Mouse (Mus musculus) limb, embryonic 13.5 days (tissue): ENCODE results near the gene Rnf130. TPM values are rescaled to one million over a fixed set of nuclear protein-coding genes. Genes with fewer than 3 reads are reported as not detected.

ENCODE experiments used
- ATAC-seq: fragments of 200-750 bp; cut with Nextera tagmentation; 2 replicates; pipeline ENCODE4 v1.8.0; 2017; ENCODE audit warnings: low read depth, moderate number of reproducible peaks, moderate TSS enrichment; ENCODE audit not compliant: low FRiP score
- H3K27ac ChIP-seq: fragments of 300-500 bp; sonication (generic); 2 replicates; pipeline ENCODE4 v1.5.1; 2015; ENCODE audit warnings: inconsistent platforms, mild to moderate bottlenecking, moderate library complexity
- H3K27me3 ChIP-seq: fragments of 300-500 bp; sonication (generic); 2 replicates; pipeline ENCODE4 v1.6.1; 2015; ENCODE audit warnings: mild to moderate bottlenecking, inconsistent platforms
- H3K36me3 ChIP-seq: fragments of 300-500 bp; sonication (generic); 2 replicates; pipeline ENCODE4 v1.6.1; 2015; ENCODE audit warnings: inconsistent platforms, mild to moderate bottlenecking, moderate library complexity
- H3K4me1 ChIP-seq: fragments of 300-500 bp; sonication (generic); 2 replicates; pipeline ENCODE4 v1.6.1; 2015; ENCODE audit warnings: inconsistent platforms
- H3K4me2 ChIP-seq: fragments of 300-500 bp; sonication (generic); replicated peaks from 2 replicates; pipeline ENCODE4 v1.6.1; 2015; ENCODE audit warnings: inconsistent platforms, mild to moderate bottlenecking, moderate library complexity
- H3K4me3 ChIP-seq: fragments of 300-500 bp; sonication (generic); 2 replicates; pipeline ENCODE4 v1.5.1; 2015; ENCODE audit warnings: moderate library complexity, mild to moderate bottlenecking, inconsistent platforms
- H3K9ac ChIP-seq: fragments of 300-500 bp; sonication (generic); 2 replicates; pipeline ENCODE4 v1.6.1; 2015; ENCODE audit warnings: mild to moderate bottlenecking, inconsistent platforms
- H3K9me3 ChIP-seq: fragments of 300-500 bp; sonication (generic); 2 replicates; pipeline ENCODE4 v1.6.1; 2016; ENCODE audit warnings: inconsistent platforms
- WGBS: fragments of 180-500 bp; shearing (Covaris S2); methylation state at CpG from one replicate; pipeline ENCODE4 v1.1.7; 2015; 5-methylcytosine and 5-hydroxymethylcytosine counted together
- polyA plus RNA-seq: library from polyadenylated mRNA; unstranded; fragments of >200 nt; fragmentation: Nextera tagmentation; extraction: Ambion mirVana; gene quantifications from 2 replicates; pipeline ENCODE4 v1.2.1, GENCODE M21; 2015

The Rnf130 gene
- polyA plus RNA-seq, 1 experiment from 2014 or later: 85.6 TPM

DNA sequence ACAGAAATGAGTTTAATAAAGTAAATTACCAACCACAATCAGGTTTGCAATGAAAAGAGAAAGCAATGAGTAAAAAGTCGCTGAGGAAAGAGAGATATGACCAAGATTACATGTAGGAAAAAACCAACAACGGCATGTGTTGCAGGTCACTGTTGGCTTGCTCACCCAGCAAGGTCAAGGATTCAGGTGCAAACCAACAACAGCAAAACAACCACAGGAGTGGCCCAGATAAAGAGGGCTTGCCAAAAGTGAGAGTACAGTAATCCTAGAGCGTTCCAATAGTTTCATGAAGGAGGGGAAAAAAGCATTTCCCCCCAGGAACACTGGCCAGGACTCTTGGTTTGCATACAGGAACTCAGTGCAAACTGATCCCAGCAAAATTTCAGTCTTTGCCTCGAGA, 28.7 kb upstream of the Rnf130 start:
- Histone ChIP-seq H3K9me3 (no peaks in the 10 kb centered on the region), H3K4me3 (no peak overlapping the region), H3K36me3 (no peaks in the 10 kb centered on the region), H3K4me1 (no peaks in the 10 kb centered on the region), H3K27ac (no peak overlapping the region), H3K4me2 (no peak overlapping the region), H3K9ac (no peak overlapping the region), H3K27me3 (no peaks in the 10 kb centered on the region)
- no peak for ATAC-seq
- 63% methylated on average over 4 of the region's 4 CpGs for WGBS

DNA sequence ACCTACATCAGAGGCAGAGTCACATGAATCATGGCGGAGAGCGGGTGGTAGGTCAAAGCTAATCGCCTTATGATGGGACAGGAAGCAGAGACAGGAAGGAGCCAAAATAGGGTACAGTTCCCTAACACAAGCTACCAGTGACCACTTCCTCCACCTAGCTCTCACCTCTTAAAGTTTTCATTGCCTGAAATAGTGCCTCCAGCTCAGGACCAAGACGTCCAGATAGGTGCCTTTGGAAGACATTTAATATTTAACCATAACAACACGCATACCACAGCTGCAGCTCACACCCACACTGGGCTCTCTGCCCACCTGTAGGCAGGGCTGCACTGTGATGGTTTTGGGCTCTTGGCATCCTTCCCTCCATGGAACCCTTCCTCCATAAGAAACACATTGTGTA, 27.8 kb upstream of the Rnf130 start:
- 67% methylated on average over 5 of the region's 5 CpGs for WGBS
- no peak for ATAC-seq
- H3K9me3 ChIP-seq: no peaks in the 10 kb centered on the region
- H3K27me3 ChIP-seq: no peaks in the 10 kb centered on the region
- H3K9ac ChIP-seq: no peak overlapping the region
- H3K36me3 ChIP-seq: no peaks in the 10 kb centered on the region
- no peak overlapping the region for H3K27ac ChIP-seq
- no peak overlapping the region for H3K4me3 ChIP-seq
- no peak overlapping the region for H3K4me2 ChIP-seq
- no peaks in the 10 kb centered on the region for H3K4me1 ChIP-seq

DNA sequence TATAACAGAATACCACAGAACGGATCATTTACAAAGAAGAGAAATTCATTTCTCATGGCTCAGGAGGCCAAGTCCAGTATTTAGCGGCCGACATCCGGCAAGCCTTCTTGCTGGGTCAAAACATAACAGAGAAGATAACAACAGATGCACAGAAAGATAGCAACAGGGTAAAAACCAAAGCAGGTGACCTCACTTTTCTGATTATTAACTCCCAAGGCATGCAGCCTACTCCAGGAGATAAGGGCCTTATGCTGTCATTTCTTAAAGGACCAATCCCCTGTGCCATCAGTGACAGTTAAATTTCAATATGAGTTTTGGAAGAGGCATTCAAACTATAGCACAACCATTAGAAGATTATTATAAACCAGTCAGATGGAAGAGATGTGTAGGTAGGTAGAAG, 22.3 kb upstream of the Rnf130 start:
- H3K4me3 ChIP-seq: no peak overlapping the region
- 89% methylated on average over 4 of the region's 4 CpGs for WGBS
- H3K9ac ChIP-seq: no peak overlapping the region
- H3K36me3 ChIP-seq: no peaks in the 10 kb centered on the region
- H3K27ac ChIP-seq: no peak overlapping the region
- no peak overlapping the region for H3K4me2 ChIP-seq
- no peaks in the 10 kb centered on the region for H3K9me3 ChIP-seq
- ATAC-seq: no peak
- H3K4me1 ChIP-seq: peaks cover 2% of the 10 kb centered on the region; the same call in 1 of the 2 replicates
- H3K27me3 ChIP-seq: no peaks in the 10 kb centered on the region

DNA sequence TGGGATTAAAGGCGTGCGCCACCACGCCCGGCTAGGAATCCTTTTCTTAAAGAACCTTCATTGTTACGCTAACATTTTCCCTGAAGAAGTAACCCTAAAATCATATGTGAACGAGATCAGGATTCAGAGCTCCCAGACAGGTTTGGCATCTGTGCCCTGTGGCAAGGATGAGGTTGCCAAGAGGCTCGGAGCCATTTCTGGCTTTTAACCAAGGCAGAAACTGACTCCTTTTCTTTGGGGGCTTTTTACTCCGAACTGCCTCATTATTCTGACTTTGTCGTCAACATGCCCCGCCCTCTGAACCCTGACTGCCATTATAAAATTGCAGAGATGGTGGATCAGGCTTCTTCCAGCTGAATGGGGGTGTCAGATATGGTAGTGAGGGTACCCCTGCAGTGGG, 17.4 kb upstream of the Rnf130 start:
- Histone ChIP-seq H3K27ac (no peak overlapping the region), H3K27me3 (no peaks in the 10 kb centered on the region), H3K9me3 (no peaks in the 10 kb centered on the region), H3K4me2 (no peak overlapping the region), H3K4me1 (peaks cover 8% of the 10 kb centered on the region; the same call in 1 of the 2 replicates), H3K36me3 (no peaks in the 10 kb centered on the region), H3K9ac (no peak overlapping the region), H3K4me3 (no peak overlapping the region)
- no peak for ATAC-seq
- 76% methylated on average over 10 of the region's 10 CpGs for WGBS

DNA sequence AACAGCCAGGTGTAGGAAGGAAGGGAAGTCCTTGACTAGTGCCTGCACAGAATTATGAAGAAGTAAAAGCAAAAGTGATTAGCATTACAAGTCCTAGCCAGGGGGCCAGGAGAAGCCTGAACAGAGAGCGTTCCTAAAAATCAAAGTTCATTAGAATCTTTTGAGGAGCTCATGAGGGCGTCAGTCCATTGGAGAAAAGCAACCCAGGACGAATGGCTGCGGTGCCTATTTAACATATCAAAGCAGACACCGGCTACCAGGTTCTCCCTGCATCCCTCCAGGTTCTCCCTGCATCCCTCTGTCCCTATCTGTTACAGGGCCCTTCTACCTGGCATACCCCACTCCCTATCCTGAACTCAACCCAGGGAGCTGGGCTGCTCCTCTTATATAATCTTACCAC, 16.9 kb upstream of the Rnf130 start:
- no peak for ATAC-seq
- H3K9ac ChIP-seq: no peak overlapping the region
- H3K9me3 ChIP-seq: no peaks in the 10 kb centered on the region

DNA sequence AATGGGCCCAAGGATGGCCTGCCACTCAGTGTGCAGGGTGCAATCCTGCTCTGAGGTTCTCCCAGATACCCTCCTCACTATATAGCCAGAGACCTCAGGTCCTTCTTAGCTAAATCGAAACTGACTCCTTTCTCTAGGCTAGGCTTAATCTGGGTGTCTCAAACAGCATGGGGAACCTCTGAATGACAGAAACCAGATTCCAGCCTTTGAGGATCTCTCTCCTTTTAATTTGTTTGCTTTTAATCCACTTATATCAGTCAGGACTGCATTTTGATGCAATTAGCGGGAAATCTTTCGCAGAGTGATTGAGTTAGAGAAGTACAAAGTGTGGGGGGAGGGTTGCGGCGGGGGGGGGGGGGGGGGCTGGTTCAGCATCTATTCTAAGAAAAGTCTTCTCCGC, 12.1 kb upstream of the Rnf130 start:
- H3K4me1 ChIP-seq: peaks cover 5% of the 10 kb centered on the region; the same call in 1 of the 2 replicates
- H3K36me3 ChIP-seq: no peaks in the 10 kb centered on the region
- H3K27me3 ChIP-seq: peaks cover 5% of the 10 kb centered on the region; the same call in 1 of the 2 replicates
- no peak for ATAC-seq
- H3K4me2 ChIP-seq: no peak overlapping the region
- WGBS: 66% methylated on average over 6 of the region's 6 CpGs
- H3K9me3 ChIP-seq: no peaks in the 10 kb centered on the region
- H3K27ac ChIP-seq: no peak overlapping the region
- no peak overlapping the region for H3K4me3 ChIP-seq
- H3K9ac ChIP-seq: no peak overlapping the region

More for the DNA sequence above, 16.9 kb upstream of the Rnf130 start:
- no peaks in the 10 kb centered on the region for H3K27me3 ChIP-seq
- no peak overlapping the region for H3K4me3 ChIP-seq
- no peak overlapping the region for H3K27ac ChIP-seq
- H3K4me2 ChIP-seq: no peak overlapping the region
- no peaks in the 10 kb centered on the region for H3K36me3 ChIP-seq
- H3K4me1 ChIP-seq: peaks cover 8% of the 10 kb centered on the region; the same call in 1 of the 2 replicates
- WGBS: 28% methylated on average over 5 of the region's 5 CpGs

DNA sequence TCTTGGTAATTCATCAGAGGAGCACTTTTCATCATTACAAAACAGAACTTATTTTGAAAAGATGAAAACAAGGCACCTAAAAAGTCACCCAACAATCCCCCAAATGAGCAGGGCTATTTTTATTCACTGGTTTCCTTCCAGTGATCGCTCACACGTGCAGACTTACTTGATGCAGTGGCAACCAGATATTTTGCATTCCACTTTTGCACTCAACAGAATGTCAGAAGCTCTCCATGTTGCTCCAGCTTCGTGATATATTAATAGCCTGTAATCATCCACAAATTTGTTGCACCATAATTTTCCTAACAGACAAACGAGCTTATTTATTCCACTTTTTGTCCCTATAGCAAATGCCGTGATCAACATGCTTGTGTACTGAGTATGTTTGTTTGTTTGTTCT, 8.6 kb upstream of the Rnf130 start:
- Histone ChIP-seq H3K4me1 (no peaks in the 10 kb centered on the region), H3K9me3 (no peaks in the 10 kb centered on the region), H3K27ac (no peak overlapping the region), H3K9ac (no peak overlapping the region), H3K36me3 (no peaks in the 10 kb centered on the region), H3K27me3 (peaks cover 7% of the 10 kb centered on the region; the same call in 1 of the 2 replicates), H3K4me3 (no peak overlapping the region), H3K4me2 (no peak overlapping the region)
- WGBS: 81% methylated on average over 5 of the region's 5 CpGs
- no peak for ATAC-seq

DNA sequence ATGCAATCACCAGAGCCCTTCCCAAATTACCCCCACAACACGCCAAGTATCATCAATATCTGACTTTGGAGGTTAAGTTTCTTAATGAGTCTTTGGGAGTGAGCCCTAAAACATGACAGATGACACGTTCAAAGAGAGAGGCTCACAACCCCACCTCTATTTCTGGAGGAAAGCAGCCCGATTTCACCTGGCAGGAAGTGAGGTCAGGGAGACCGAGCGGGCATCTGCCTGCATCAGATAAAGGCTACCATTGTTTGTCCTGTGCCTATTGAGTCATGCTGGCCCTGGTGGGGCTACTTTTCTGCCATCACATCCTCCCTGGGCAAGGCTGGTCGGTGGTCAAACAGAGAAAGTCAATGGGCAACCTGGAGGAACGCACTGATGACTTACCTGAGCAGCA, 7.6 kb upstream of the Rnf130 start:
- H3K9me3 ChIP-seq: no peaks in the 10 kb centered on the region
- H3K4me2 ChIP-seq: no peak overlapping the region
- H3K9ac ChIP-seq: no peak overlapping the region
- no peaks in the 10 kb centered on the region for H3K4me1 ChIP-seq
- H3K27ac ChIP-seq: no peak overlapping the region
- H3K27me3 ChIP-seq: peaks cover 8% of the 10 kb centered on the region; the same call in 1 of the 2 replicates
- whole genome bisulfite sequencing: 81% methylated on average over 7 of the region's 7 CpGs
- ATAC-seq: no peak
- H3K36me3 ChIP-seq: no peaks in the 10 kb centered on the region
- no peak overlapping the region for H3K4me3 ChIP-seq

DNA sequence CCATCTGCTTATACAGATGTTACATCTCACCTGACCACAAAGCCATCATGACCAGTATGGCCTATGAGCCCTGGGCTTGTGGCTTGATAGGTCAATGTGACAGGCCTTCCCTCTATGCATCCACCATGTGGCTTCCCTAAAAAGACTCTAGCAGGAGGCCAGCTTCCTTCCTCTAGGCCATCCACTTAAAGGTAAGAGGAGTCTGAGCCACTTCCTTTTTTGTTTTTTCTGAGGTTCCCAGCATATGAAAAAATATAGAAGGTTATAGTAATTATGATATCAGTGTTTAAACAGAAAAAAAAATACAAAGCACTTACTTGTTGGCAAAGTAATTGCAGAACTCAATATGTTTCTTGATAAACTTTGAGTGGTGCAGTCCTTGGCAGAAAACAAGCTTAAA, 6.3 kb upstream of the Rnf130 start:
- Histone ChIP-seq H3K27ac (no peak overlapping the region), H3K9me3 (no peaks in the 10 kb centered on the region), H3K4me3 (no peak overlapping the region), H3K4me2 (no peak overlapping the region), H3K27me3 (peaks cover 6% of the 10 kb centered on the region; the same call in 1 of the 2 replicates), H3K4me1 (no peaks in the 10 kb centered on the region), H3K36me3 (no peaks in the 10 kb centered on the region), H3K9ac (no peak overlapping the region)
- ATAC-seq: no peak

DNA sequence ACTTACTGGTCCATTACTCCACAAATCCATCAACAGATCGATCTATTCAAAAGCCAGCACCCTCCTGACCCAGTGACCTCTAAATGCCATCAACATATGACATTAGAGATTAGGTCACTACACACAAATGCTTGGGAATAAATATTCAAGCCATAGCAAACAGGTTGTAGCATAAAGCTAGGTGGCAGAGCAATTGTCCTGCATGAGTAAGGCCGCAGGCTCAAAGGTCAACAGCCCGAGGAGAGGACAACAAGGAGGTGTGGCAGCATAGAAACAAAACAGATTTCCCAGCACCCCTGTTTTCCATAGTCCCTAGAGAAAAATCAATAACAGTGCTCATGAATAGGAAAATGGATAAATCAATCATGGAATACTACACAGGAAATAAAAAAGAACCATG, 3.1 kb upstream of the Rnf130 start:
- 78% methylated on average over 3 of the region's 3 CpGs for WGBS
- Histone ChIP-seq H3K27ac (no peak overlapping the region), H3K36me3 (no peaks in the 10 kb centered on the region), H3K9me3 (no peaks in the 10 kb centered on the region), H3K4me2 (no peak overlapping the region), H3K9ac (no peak overlapping the region), H3K4me1 (peaks cover 10% of the 10 kb centered on the region), H3K4me3 (no peak overlapping the region), H3K27me3 (peaks cover 5% of the 10 kb centered on the region; the same call in 1 of the 2 replicates)
- no peak for ATAC-seq

DNA sequence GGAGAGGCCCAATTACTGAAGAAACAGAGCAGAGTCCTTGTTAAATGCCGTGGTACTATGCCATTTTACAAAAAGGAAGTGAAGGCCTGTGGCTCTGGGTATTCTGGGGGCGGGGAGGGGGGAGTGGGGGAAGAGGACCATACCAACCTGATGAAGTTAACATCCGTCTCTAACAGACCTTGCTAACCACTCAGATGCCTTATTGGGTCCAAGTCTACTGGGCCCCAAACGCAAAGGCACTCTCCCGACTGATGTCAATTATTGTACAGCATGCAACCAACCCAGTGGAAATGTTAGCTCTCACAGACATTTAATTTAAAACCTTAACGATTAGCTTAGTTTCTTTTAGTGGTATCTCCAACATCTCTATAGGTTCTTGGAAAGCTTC, 707 bp upstream of the Rnf130 start:
- H3K27ac ChIP-seq: no peak overlapping the region
- H3K4me3 ChIP-seq: peak overlapping the region; percentile 94
- no peaks in the 10 kb centered on the region for H3K9me3 ChIP-seq
- H3K9ac ChIP-seq: no peak overlapping the region
- no peak for ATAC-seq
- H3K36me3 ChIP-seq: no peaks in the 10 kb centered on the region
- peak overlapping the region; percentile 75 for H3K4me2 ChIP-seq
- WGBS: 60% methylated on average over 6 of the region's 6 CpGs
- peaks cover 31% of the 10 kb centered on the region for H3K4me1 ChIP-seq
- H3K27me3 ChIP-seq: peaks cover 5% of the 10 kb centered on the region; the same call in 1 of the 2 replicates

DNA sequence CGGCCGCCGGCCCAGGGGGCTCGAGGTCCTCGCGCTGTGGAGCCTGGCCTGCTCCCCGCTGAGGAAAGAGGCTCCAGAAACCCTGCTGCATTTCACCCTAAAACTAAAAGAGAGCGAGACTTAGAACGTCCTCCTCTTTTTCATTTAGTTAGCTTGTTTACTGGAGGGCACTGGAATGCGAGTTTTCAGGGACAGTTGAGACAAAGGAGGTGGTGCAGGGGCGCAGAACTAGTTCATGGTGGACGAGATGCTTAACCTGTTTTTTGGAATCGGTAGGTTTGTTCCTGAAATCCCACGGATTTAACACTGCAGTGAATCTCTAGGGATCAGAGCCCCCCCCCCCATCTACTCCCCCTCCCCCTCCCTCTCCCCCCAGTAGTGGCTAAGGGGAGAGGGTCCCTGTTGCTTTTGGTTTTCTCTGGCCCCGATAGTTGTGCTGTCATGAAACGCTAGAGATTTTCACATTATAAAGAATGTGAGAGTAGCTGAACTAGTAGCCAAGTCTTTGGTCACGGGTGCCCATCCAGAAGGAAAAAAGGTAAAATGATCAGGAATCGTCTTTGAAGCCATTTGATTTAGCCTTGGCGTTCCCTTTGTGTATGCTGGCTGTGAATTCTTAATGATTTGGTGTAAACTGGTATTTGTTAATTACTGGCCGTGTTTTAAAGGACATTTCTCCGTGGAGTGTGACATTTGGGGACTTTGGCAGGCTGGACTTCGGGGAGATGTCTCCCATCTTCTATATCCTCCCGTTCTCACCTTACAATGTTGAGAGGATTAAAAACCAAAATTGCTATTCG, 775 bp downstream of the Rnf130 start:
- Histone ChIP-seq H3K9me3 (no peaks in the 10 kb centered on the region), H3K27me3 (peaks cover 5% of the 10 kb centered on the region; the same call in 1 of the 2 replicates), H3K36me3 (no peaks in the 10 kb centered on the region), H3K27ac (peak overlapping the region; percentile 87), H3K4me2 (peak overlapping the region; percentile 75), H3K9ac (peak overlapping the region; percentile 97), H3K4me1 (peaks cover 32% of the 10 kb centered on the region), H3K4me3 (peak overlapping the region; percentile 94)
- ATAC-seq: peak; percentile 13; the same call in 1 of the 2 replicates
- WGBS: 5% methylated on average over 24 of the region's 24 CpGs
